12 mouse cellular contexts compared by ENCODE assay signal in genomic region chr5:88688583-88689187, GRCm38 (mm10). TPM values are rescaled to one million over a fixed set of nuclear protein-coding genes. Genes with fewer than 3 reads are reported as not detected.
DNase-seq lines count a peak whose midpoint lies in the region; ATAC-seq and TF ChIP-seq lines count a peak whose summit lies in the region.
"Had no signal": no experiment of that assay in that cellular context is flagged by ENCODE, and none has a peak within 500 bp of the region (broad histone marks: within the 10 kb centered on the region; RNA-seq: fewer than 3 reads in every experiment).

No protein-coding gene starts in this region.

- no peaks in the 10 kb centered on the region for H3K4me1 ChIP-seq in lung, embryonic 14.5 days (ENCODE audit: insufficient read depth)
- H3K4me1 ChIP-seq in intestine, embryonic 15.5 days (replicated peaks) = 0 out of 2 replicates have a peak, but pooled peaks cover 3% of the 10 kb centered on the region
- H3K4me1 ChIP-seq: embryonic facial prominence, embryonic 15.5 days; hindbrain, embryonic 15.5 days had no signal

- 65% methylated on average over 15 of the region's 15 CpGs for whole genome bisulfite sequencing in lung, embryonic 14.5 days
- 57% methylated on average over 15 of the region's 15 CpGs for WGBS in intestine, embryonic 15.5 days

- H3K9me3 ChIP-seq in lung, embryonic 14.5 days (ENCODE audit: low read depth, low read length) = no peaks in the 10 kb centered on the region
- H3K9me3 ChIP-seq in intestine, embryonic 15.5 days = no peaks in the 10 kb centered on the region
- H3K9me3 ChIP-seq: embryonic facial prominence, embryonic 15.5 days; hindbrain, embryonic 15.5 days had no signal

- peak; percentile 74 for ATAC-seq in lung, embryonic 14.5 days (ENCODE audit: insufficient read depth)
- peak; percentile 53 for ATAC-seq in intestine, embryonic 15.5 days

- H3K36me3 ChIP-seq in lung, embryonic 14.5 days (ENCODE audit: insufficient read depth) = no peaks in the 10 kb centered on the region
- H3K36me3 ChIP-seq in intestine, embryonic 15.5 days = no peaks in the 10 kb centered on the region
- H3K36me3 ChIP-seq in splenic B cell, adult 2 months (ENCODE audit: control insufficient read depth, insufficient read depth, low read length, poor library complexity, severe bottlenecking) = no peaks in the 10 kb centered on the region
- H3K36me3 ChIP-seq: embryonic facial prominence, embryonic 15.5 days; hindbrain, embryonic 15.5 days had no signal

- no peak overlapping the region for H3K9ac ChIP-seq in lung, embryonic 14.5 days
- H3K9ac ChIP-seq in intestine, embryonic 15.5 days = no peak overlapping the region
- H3K9ac ChIP-seq: embryonic facial prominence, embryonic 15.5 days; hindbrain, embryonic 15.5 days had no signal

- H3K27ac ChIP-seq in lung, embryonic 14.5 days (ENCODE audit: low read depth) = no peak overlapping the region
- H3K27ac ChIP-seq in intestine, embryonic 15.5 days = no peak overlapping the region
- H3K27ac ChIP-seq: embryonic facial prominence, embryonic 15.5 days; hindbrain, embryonic 15.5 days had no signal

- no peak overlapping the region for H3K4me2 ChIP-seq in lung, embryonic 14.5 days
- no peak overlapping the region for H3K4me2 ChIP-seq in intestine, embryonic 15.5 days (replicated peaks)
- H3K4me2 ChIP-seq: embryonic facial prominence, embryonic 15.5 days; hindbrain, embryonic 15.5 days had no signal

- DNase-seq in lung, embryonic 14.5 days = peak; percentile 62
- DNase-seq in lung, postnatal 14 days = no peak
- DNase-seq in MEL-GATA-1-ER (ENCODE audit: extremely low read depth, low read depth) = peak; percentile 86
- peak; percentile 3 for DNase-seq in splenic B cell, adult 2 months (ENCODE audit: low read depth, low spot score)
- DNase-seq in cerebellum, adult 11-12 months = no peak
- DNase-seq in gastrocnemius, postnatal 10 days = no peak
- DNase-seq: cerebellum, adult 11 months; layer of hippocampus, postnatal 36 days; thymus, adult 2 months had no signal

- no peaks in the 10 kb centered on the region for H3K27me3 ChIP-seq in lung, embryonic 14.5 days (ENCODE audit: insufficient read depth, low read length)
- no peaks in the 10 kb centered on the region for H3K27me3 ChIP-seq in intestine, embryonic 15.5 days (replicated peaks)
- no peaks in the 10 kb centered on the region for H3K27me3 ChIP-seq in splenic B cell, adult 2 months (ENCODE audit: control insufficient read depth, insufficient read depth, low read length, poor library complexity, severe bottlenecking)
- H3K27me3 ChIP-seq: embryonic facial prominence, embryonic 15.5 days; hindbrain, embryonic 15.5 days had no signal

- TF ChIP-seq CTCF in lung, embryonic 14.5 days (IDR thresholded peaks at IDR 0.05; ENCODE audit: low read depth) = no peak

- H3K4me3 ChIP-seq in lung, embryonic 14.5 days (ENCODE audit: low read depth, low read length) = no peak overlapping the region
- no peak overlapping the region for H3K4me3 ChIP-seq in intestine, embryonic 15.5 days (replicated peaks)
- H3K4me3 ChIP-seq: embryonic facial prominence, embryonic 15.5 days; hindbrain, embryonic 15.5 days had no signal

RNA-seq across cellular contexts. Expression of gene Grsf1, which starts 12.7 kb away (rescaled TPM):
- polyA plus RNA-seq in lung, embryonic 14.5 days (2014; fragmentation: Nextera tagmentation; extraction: Ambion mirVana) = 71.4 and 73.3 TPM in 2 replicates
- 47.2 and 47.9 TPM in 2 replicates for polyA plus RNA-seq in intestine, embryonic 15.5 days (2015; fragmentation: Nextera tagmentation; extraction: Ambion mirVana)
- 100 to 1,000 TPM; 111 to 113 TPM for total RNA-seq in gastrocnemius, postnatal 10 days (2021)

RNA-seq across cellular contexts. Expression of gene Mob1b, which starts 32.0 kb away (rescaled TPM):
- polyA plus RNA-seq in lung, embryonic 14.5 days (2014; fragmentation: Nextera tagmentation; extraction: Ambion mirVana) = 16.0 and 17.1 TPM in 2 replicates
- polyA plus RNA-seq in intestine, embryonic 15.5 days (2015; fragmentation: Nextera tagmentation; extraction: Ambion mirVana) = 9.6 and 11.4 TPM in 2 replicates
- 10 to 100 TPM; 32.1 to 33.3 TPM for total RNA-seq in gastrocnemius, postnatal 10 days (2021)

Comparison
In these comparisons a context has a peak if more than half of its experiments do, and no peak if none do; other contexts are left out.
1. DNase-seq: peak in lung, embryonic 14.5 days (single experiment), MEL-GATA-1-ER (single experiment) and splenic B cell, adult 2 months (single experiment); none in lung, postnatal 14 days (single experiment), cerebellum, adult 11-12 months (single experiment) and gastrocnemius, postnatal 10 days (single experiment).